Mouse (Mus musculus): ENCODE data around the gene Tcf25. TPM values are rescaled to one million over a fixed set of nuclear protein-coding genes. Genes with fewer than 3 reads are reported as not detected.

Gene Tcf25
- polyA plus RNA-seq, 1 experiment from 2014 or later: 394 TPM

GRCm38 (mm10) chr8:123419711-123420110 lies 46.2 kb downstream of the Tcf25 start:
- Histone ChIP-seq H3K27me3 (ENCODE audit: control insufficient read depth, insufficient read depth, low read depth, low read length) (no peaks in the 10 kb centered on the region), H3K36me3 (ENCODE audit: control insufficient read depth, insufficient read depth, low read length) (peaks cover 29% of the 10 kb centered on the region), H3K4me3 (ENCODE audit: low read depth, low read length) (no peak overlapping the region), H3K4me2 (ENCODE audit: low read length) (no peak overlapping the region), H3K9ac (ENCODE audit: low read depth, low read length) (no peak overlapping the region), H3K9me3 (replicated peaks; ENCODE audit: control insufficient read depth, low read length, poor library complexity, severe bottlenecking) (no peaks in the 10 kb centered on the region), H3K27ac (ENCODE audit: low read length) (no peak overlapping the region), H3K4me1 (ENCODE audit: control insufficient read depth, insufficient read depth, low read length) (peaks cover 31% of the 10 kb centered on the region)
- WGBS: 98% methylated on average over 4 of the region's 4 CpGs
- ATAC-seq: no peak

GRCm38 (mm10) chr8:123420525-123421281 lies 47.1 kb downstream of the Tcf25 start:
- Histone ChIP-seq H3K27me3 (ENCODE audit: control insufficient read depth, insufficient read depth, low read depth, low read length) (no peaks in the 10 kb centered on the region), H3K4me2 (ENCODE audit: low read length) (no peak overlapping the region), H3K27ac (ENCODE audit: low read length) (no peak overlapping the region), H3K4me1 (ENCODE audit: control insufficient read depth, insufficient read depth, low read length) (peaks cover 26% of the 10 kb centered on the region), H3K4me3 (ENCODE audit: low read depth, low read length) (no peak overlapping the region), H3K9ac (ENCODE audit: low read depth, low read length) (no peak overlapping the region), H3K36me3 (ENCODE audit: control insufficient read depth, insufficient read depth, low read length) (peaks cover 29% of the 10 kb centered on the region), H3K9me3 (replicated peaks; ENCODE audit: control insufficient read depth, low read length, poor library complexity, severe bottlenecking) (no peaks in the 10 kb centered on the region)
- 93% methylated on average over 34 of the region's 34 CpGs for WGBS
- no peak for ATAC-seq

- Histone ChIP-seq H3K4me3 (ENCODE audit: low read depth, low read length) (no peak overlapping the region), H3K27me3 (ENCODE audit: control insufficient read depth, insufficient read depth, low read depth, low read length) (no peaks in the 10 kb centered on the region), H3K27ac (ENCODE audit: low read length) (no peak overlapping the region), H3K9me3 (replicated peaks; ENCODE audit: control insufficient read depth, low read length, poor library complexity, severe bottlenecking) (no peaks in the 10 kb centered on the region; the same call in 1 of the 2 replicates), H3K36me3 (ENCODE audit: control insufficient read depth, insufficient read depth, low read length) (peaks cover 29% of the 10 kb centered on the region), H3K4me2 (ENCODE audit: low read length) (no peak overlapping the region), H3K4me1 (ENCODE audit: control insufficient read depth, insufficient read depth, low read length) (peaks cover 21% of the 10 kb centered on the region), H3K9ac (ENCODE audit: low read depth, low read length) (no peak overlapping the region)
- no peak for ATAC-seq
- WGBS: 91% methylated on average over 19 of the region's 19 CpGs
Measured at GRCm38 (mm10) chr8:123421325-123421724, 47.8 kb downstream of the Tcf25 start.

GRCm38 (mm10) chr8:123422056-123422780 lies 48.7 kb downstream of the Tcf25 start:
- no peak overlapping the region for H3K9ac ChIP-seq (ENCODE audit: low read depth, low read length)
- H3K36me3 ChIP-seq (ENCODE audit: control insufficient read depth, insufficient read depth, low read length): peaks cover 29% of the 10 kb centered on the region
- peak; percentile 46 for ATAC-seq
- no peaks in the 10 kb centered on the region for H3K27me3 ChIP-seq (ENCODE audit: control insufficient read depth, insufficient read depth, low read depth, low read length)
- no peak overlapping the region; the same call in 1 of the 2 replicates for H3K27ac ChIP-seq (ENCODE audit: low read length)
- H3K9me3 ChIP-seq (replicated peaks; ENCODE audit: control insufficient read depth, low read length, poor library complexity, severe bottlenecking): peaks cover 2% of the 10 kb centered on the region
- peaks cover 12% of the 10 kb centered on the region for H3K4me1 ChIP-seq (ENCODE audit: control insufficient read depth, insufficient read depth, low read length)
- H3K4me3 ChIP-seq (ENCODE audit: low read depth, low read length): no peak overlapping the region
- WGBS: 17% methylated on average over 17 of the region's 17 CpGs
- peak overlapping the region; percentile 32; the same call in 1 of the 2 replicates for H3K4me2 ChIP-seq (ENCODE audit: low read length)

GRCm38 (mm10) chr8:123422781-123423159 lies 49.2 kb downstream of the Tcf25 start:
- Histone ChIP-seq H3K9me3 (replicated peaks; ENCODE audit: control insufficient read depth, low read length, poor library complexity, severe bottlenecking) (peaks cover 6% of the 10 kb centered on the region), H3K4me3 (ENCODE audit: low read depth, low read length) (no peak overlapping the region), H3K27ac (ENCODE audit: low read length) (peak overlapping the region; percentile 23; the same call in 1 of the 2 replicates), H3K36me3 (ENCODE audit: control insufficient read depth, insufficient read depth, low read length) (peaks cover 29% of the 10 kb centered on the region), H3K4me2 (ENCODE audit: low read length) (no peak overlapping the region), H3K9ac (ENCODE audit: low read depth, low read length) (no peak overlapping the region), H3K4me1 (ENCODE audit: control insufficient read depth, insufficient read depth, low read length) (peaks cover 9% of the 10 kb centered on the region; the same call in 1 of the 2 replicates), H3K27me3 (ENCODE audit: control insufficient read depth, insufficient read depth, low read depth, low read length) (no peaks in the 10 kb centered on the region)
- 15% methylated on average over 3 of the region's 3 CpGs for WGBS
- ATAC-seq: peak; percentile 34

- peaks cover 5% of the 10 kb centered on the region; the same call in 1 of the 2 replicates for H3K4me1 ChIP-seq (ENCODE audit: control insufficient read depth, insufficient read depth, low read length)
- H3K9ac ChIP-seq (ENCODE audit: low read depth, low read length): no peak within 1 kb of the TSS
- peak within 1 kb of the TSS; percentile 23; the same call in 1 of the 2 replicates for H3K27ac ChIP-seq (ENCODE audit: low read length)
- WGBS: 71% methylated on average over 7 of the region's 7 CpGs
- H3K27me3 ChIP-seq (ENCODE audit: control insufficient read depth, insufficient read depth, low read depth, low read length): no peaks in the 10 kb centered on the region
- H3K4me3 ChIP-seq (ENCODE audit: low read depth, low read length): no peak within 1 kb of the TSS
- peaks cover 12% of the 10 kb centered on the region for H3K9me3 ChIP-seq (replicated peaks; ENCODE audit: control insufficient read depth, low read length, poor library complexity, severe bottlenecking)
- no peak for ATAC-seq
- H3K4me2 ChIP-seq (ENCODE audit: low read length): peak within 1 kb of the TSS; percentile 32; the same call in 1 of the 2 replicates
- peaks cover 24% of the 10 kb centered on the region for H3K36me3 ChIP-seq (ENCODE audit: control insufficient read depth, insufficient read depth, low read length)
Measured at GRCm38 (mm10) chr8:123423441-123423840, 49.9 kb downstream of the Tcf25 start, which contains the start of gene Def8. Gene Def8 (plus strand): TSS chr8:123423527.

- H3K9ac ChIP-seq (ENCODE audit: low read depth, low read length): no peak overlapping the region
- no peak overlapping the region for H3K4me3 ChIP-seq (ENCODE audit: low read depth, low read length)
- H3K9me3 ChIP-seq (replicated peaks; ENCODE audit: control insufficient read depth, low read length, poor library complexity, severe bottlenecking): peaks cover 21% of the 10 kb centered on the region
- H3K27ac ChIP-seq (ENCODE audit: low read length): no peak overlapping the region
- peaks cover 5% of the 10 kb centered on the region; the same call in 1 of the 2 replicates for H3K4me1 ChIP-seq (ENCODE audit: control insufficient read depth, insufficient read depth, low read length)
- no peaks in the 10 kb centered on the region for H3K27me3 ChIP-seq (ENCODE audit: control insufficient read depth, insufficient read depth, low read depth, low read length)
- no peaks in the 10 kb centered on the region; the same call in 1 of the 2 replicates for H3K36me3 ChIP-seq (ENCODE audit: control insufficient read depth, insufficient read depth, low read length)
- no peak for ATAC-seq
- WGBS: 97% methylated on average over 27 of the region's 27 CpGs
- H3K4me2 ChIP-seq (ENCODE audit: low read length): no peak overlapping the region
Measured at GRCm38 (mm10) chr8:123426511-123427509, 53.3 kb downstream of the Tcf25 start.

GRCm38 (mm10) chr8:123427639-123428275 lies 54.2 kb downstream of the Tcf25 start:
- no peaks in the 10 kb centered on the region; the same call in 1 of the 2 replicates for H3K4me1 ChIP-seq (ENCODE audit: control insufficient read depth, insufficient read depth, low read length)
- H3K27me3 ChIP-seq (ENCODE audit: control insufficient read depth, insufficient read depth, low read depth, low read length): no peaks in the 10 kb centered on the region
- peaks cover 21% of the 10 kb centered on the region for H3K9me3 ChIP-seq (replicated peaks; ENCODE audit: control insufficient read depth, low read length, poor library complexity, severe bottlenecking)
- no peaks in the 10 kb centered on the region; the same call in 1 of the 2 replicates for H3K36me3 ChIP-seq (ENCODE audit: control insufficient read depth, insufficient read depth, low read length)
- no peak overlapping the region for H3K4me3 ChIP-seq (ENCODE audit: low read depth, low read length)
- WGBS: 97% methylated on average over 24 of the region's 24 CpGs
- H3K4me2 ChIP-seq (ENCODE audit: low read length): no peak overlapping the region
- no peak for ATAC-seq
- H3K27ac ChIP-seq (ENCODE audit: low read length): no peak overlapping the region
- no peak overlapping the region for H3K9ac ChIP-seq (ENCODE audit: low read depth, low read length)

Data from midbrain, embryonic 16.5 days (tissue).